Mouse (Mus musculus): ENCODE results near the gene Pik3cg.

DNA sequence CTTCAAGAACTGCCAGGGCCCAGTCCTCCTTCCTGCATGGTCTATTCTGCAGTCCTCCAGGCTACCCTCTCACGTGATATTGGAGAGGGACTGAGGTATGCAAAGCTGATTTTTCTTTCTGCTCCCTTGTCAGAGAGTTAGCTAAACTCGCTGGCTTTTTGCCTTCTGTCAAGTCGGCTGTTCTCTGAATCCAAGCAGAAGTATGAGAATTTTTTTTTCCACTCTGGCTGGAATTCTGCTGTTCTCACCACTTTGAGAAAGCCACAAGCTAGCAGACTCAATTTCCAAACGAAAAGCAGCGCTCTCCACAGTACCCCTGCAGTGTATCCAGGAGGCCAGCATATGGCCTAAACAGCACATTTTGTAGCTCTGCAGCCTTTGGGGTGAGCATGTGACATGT, 30.0 kb upstream of the Pik3cg start:
- TF ChIP-seq CTCF (IDR thresholded peaks at IDR 0.05; ENCODE audit: borderline replicate concordance, control insufficient read depth, extremely low read depth, insufficient read depth, low read length, poor library complexity) (no peak), POLR2A (IDR thresholded peaks at IDR 0.05; ENCODE audit: control insufficient read depth, extremely low read depth, insufficient read depth, low read length, poor library complexity) (no peak)

Measured in thymus, adult 2 months (tissue).